Mouse (Mus musculus) granulocyte monocyte progenitor cell, adult 5-6 weeks (primary cell): ENCODE measurements around the gene Gm10320. TPM values are rescaled to one million over a fixed set of nuclear protein-coding genes. Genes with fewer than 3 reads are reported as not detected.

Source experiments
- ATAC-seq: replicated peaks from 2 replicates; pipeline ENCODE4 v1.8.0; 2016; ENCODE audit warnings: mild to moderate bottlenecking, moderate TSS enrichment, inconsistent platforms; ENCODE audit not compliant: poor library complexity, severe bottlenecking
- total RNA-seq, 2 experiments: library from RNA; stranded (forward) in 1 of 2; stranded (reverse) in 1 of 2; fragments of 200-712, 200-1000 nt in 1 of 2; fragments of >200 nt in 1 of 2; fragmentation: Nextera tagmentation in 1 of 2; gene quantifications; 2 replicates each; pipeline ENCODE4 v1.2.3; 2014 to 2017

The Gm10320 gene
- total RNA-seq, 2 experiments from 2014 or later, result 2.2 to 3.5 TPM

- ATAC-seq, result no peak
These were observed 20.0 kb downstream of the Gm10320 start for GRCm38 (mm10) chr13:98471756-98472155.

DNA sequence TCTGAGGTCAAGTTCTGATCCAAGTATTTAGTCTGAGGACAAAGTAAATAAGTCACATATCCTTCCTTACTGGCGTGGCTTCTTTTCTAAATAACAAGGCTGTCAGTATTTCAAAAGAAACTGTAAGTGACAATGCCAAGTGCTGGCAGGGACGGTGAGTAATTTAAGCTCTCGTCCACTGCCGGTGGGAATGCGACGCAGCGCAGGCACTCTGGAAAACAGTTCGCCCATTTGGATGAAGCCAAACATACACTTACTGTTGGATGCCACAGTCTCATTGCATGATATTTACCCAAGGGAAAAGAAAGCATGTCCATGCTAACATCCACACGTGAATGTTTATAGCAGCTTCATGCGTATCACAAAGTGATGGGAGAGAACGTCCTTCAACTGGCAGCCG lies 21.5 kb downstream of the Gm10320 start:
- no peak for ATAC-seq

DNA sequence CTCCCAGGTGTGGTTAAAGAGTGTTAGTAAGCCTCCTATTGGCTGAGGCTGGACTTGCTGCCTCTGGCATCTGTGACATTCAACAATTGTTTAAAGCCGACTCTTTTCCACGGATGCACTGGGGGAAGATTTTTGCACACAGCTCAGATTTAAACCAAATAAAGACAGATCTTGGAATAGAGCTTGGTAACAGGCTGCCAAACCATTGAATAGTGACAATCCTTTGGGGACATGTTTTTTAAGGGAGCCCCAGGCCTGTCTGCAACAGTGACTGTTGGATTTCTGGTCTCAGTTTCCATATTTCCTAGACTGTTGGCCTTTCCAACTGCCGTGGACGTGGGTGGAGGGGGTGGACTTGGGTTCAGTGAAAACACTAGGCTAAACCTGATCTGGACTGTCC lies 21.9 kb downstream of the Gm10320 start:
- ATAC-seq, result no peak

GRCm38 (mm10) chr13:98461467-98461866 lies 30.3 kb downstream of the Gm10320 start:
- no peak for ATAC-seq

DNA sequence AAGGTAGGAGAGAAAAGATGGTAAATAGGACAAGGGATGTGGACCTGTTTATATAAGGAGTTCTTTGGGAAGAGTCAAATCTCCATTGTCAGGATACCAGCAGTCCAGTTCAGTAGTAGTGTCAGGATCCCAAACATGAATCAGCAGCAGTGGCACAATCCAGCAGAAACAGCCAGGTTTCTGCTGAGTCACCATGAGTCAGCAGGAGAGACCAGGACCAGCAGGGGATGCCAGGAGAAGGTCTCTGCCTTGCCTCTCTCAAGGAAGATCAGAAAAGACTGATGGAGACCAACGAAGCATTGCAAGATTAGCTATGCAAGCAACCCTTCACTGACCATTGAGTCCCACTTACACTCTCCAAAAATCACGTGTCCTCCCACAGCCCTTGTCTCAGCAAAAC lies 35.4 kb downstream of the Gm10320 start:
- no peak for ATAC-seq

- no peak for ATAC-seq
These were observed 36.2 kb downstream of the Gm10320 start for GRCm38 (mm10) chr13:98455646-98456045.

GRCm38 (mm10) chr13:98454224-98454967 lies 37.4 kb downstream of the Gm10320 start:
- no peak for ATAC-seq

DNA sequence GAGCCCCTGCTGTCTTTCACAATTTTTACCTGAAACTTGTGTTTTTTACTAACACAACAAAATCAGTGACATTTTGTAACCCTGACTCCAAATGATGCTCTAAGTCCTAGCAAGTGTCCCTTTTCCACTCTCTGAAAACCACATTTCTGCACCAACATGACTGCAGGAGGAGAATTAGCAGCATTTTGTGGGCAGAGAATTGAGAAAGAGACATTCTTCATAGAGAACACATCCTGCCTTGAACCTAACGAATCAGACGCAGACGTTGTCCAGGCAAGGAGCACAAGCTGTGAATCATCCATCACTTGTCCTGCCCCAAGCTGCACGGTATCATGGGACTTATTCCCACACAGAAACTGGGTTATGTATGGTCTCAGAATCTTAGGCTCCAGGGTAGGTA lies 38.7 kb downstream of the Gm10320 start:
- ATAC-seq, result no peak

- no peak for ATAC-seq
These were observed 43.1 kb downstream of the Gm10320 start for GRCm38 (mm10) chr13:98448696-98449095.

- ATAC-seq, result no peak
These were observed 44.1 kb downstream of the Gm10320 start for GRCm38 (mm10) chr13:98447741-98448140.

- no peak for ATAC-seq
These were observed 46.2 kb downstream of the Gm10320 start for GRCm38 (mm10) chr13:98445391-98446125.

GRCm38 (mm10) chr13:98441001-98441400 lies 50.8 kb downstream of the Gm10320 start:
- no peak for ATAC-seq

GRCm38 (mm10) chr13:98440293-98440952 lies 51.4 kb downstream of the Gm10320 start:
- ATAC-seq, result no peak

Other genes starting within 250 kb of the Gm10320 start
- gene Utp15, start 229.0 kb downstream of the Gm10320 start, total RNA-seq (2014; fragmentation: Nextera tagmentation), result 24.9 and 26.4 TPM in 2 replicates
- gene Utp15, start 229.0 kb downstream of the Gm10320 start, total RNA-seq (2017), result 47.6 and 53.0 TPM in 2 replicates
- gene Ankra2, start 228.9 kb downstream of the Gm10320 start, total RNA-seq (2014; fragmentation: Nextera tagmentation), result 20.8 and 23.2 TPM in 2 replicates
- gene Ankra2, start 228.9 kb downstream of the Gm10320 start, total RNA-seq (2017), result 9.8 and 18.1 TPM in 2 replicates
- gene Gm21976, start 212.1 kb downstream of the Gm10320 start, total RNA-seq (2014; fragmentation: Nextera tagmentation), result not detected in 2 replicates
- not detected in 2 replicates for gene Gm21976, start 212.1 kb downstream of the Gm10320 start, total RNA-seq (2017)
- gene Btf3, start 175.0 kb downstream of the Gm10320 start, total RNA-seq (2014; fragmentation: Nextera tagmentation), result 959 and 1,109 TPM in 2 replicates
- gene Btf3, start 175.0 kb downstream of the Gm10320 start, total RNA-seq (2017), result 1,746 and 2,150 TPM in 2 replicates
- gene Foxd1, start 137.8 kb downstream of the Gm10320 start, total RNA-seq (2014; fragmentation: Nextera tagmentation), result not detected in 2 replicates
- not detected in 2 replicates for gene Foxd1, start 137.8 kb downstream of the Gm10320 start, total RNA-seq (2017)
- gene Tmem174, start 145.4 kb upstream of the Gm10320 start, total RNA-seq (2014; fragmentation: Nextera tagmentation), result not detected in 2 replicates
- not detected in 2 replicates for gene Tmem174, start 145.4 kb upstream of the Gm10320 start, total RNA-seq (2017)
- not detected in 2 replicates for gene Tmem171, start 202.8 kb upstream of the Gm10320 start, total RNA-seq (2014; fragmentation: Nextera tagmentation)
- gene Tmem171, start 202.8 kb upstream of the Gm10320 start, total RNA-seq (2017), result not detected in 2 replicates